Mouse (Mus musculus): ENCODE measurements at regions not wholly inside any gene's neighbourhood (a gene's known extent, or its start where the extent isn't known, plus 50 kb on each side); places are given as distances from the start of the nearest gene placed in this dataset.

- H3K4me1 ChIP-seq (ENCODE audit: control insufficient read depth, insufficient read depth, low read length): no peaks in the 10 kb centered on the region
- H3K27me3 ChIP-seq (ENCODE audit: control insufficient read depth, insufficient read depth, low read length): no peaks in the 10 kb centered on the region
- no peak overlapping the region for H3K9ac ChIP-seq (ENCODE audit: low read length)
- H3K27ac ChIP-seq (replicated peaks; ENCODE audit: low read depth, low read length): no peak overlapping the region
- H3K36me3 ChIP-seq (ENCODE audit: control insufficient read depth, insufficient read depth, low read length): no peaks in the 10 kb centered on the region
- H3K4me3 ChIP-seq (ENCODE audit: low read depth, low read length): no peak overlapping the region
- ATAC-seq (ENCODE audit: insufficient number of reproducible peaks, low FRiP score, low TSS enrichment, low read depth) (no peak), DNase-seq (ENCODE audit: low spot score) (no peak)
- 84% methylated on average over 3 of the region's 3 CpGs for WGBS
- no peaks in the 10 kb centered on the region for H3K9me3 ChIP-seq (ENCODE audit: control insufficient read depth, low read length)
- H3K4me2 ChIP-seq (ENCODE audit: low read depth, severe bottlenecking): no peak overlapping the region
These were observed 159.5 kb downstream of the Spata18 start for GRCm38 (mm10) chr5:73810660-73811059.

- no peaks in the 10 kb centered on the region for H3K4me1 ChIP-seq (ENCODE audit: control insufficient read depth, insufficient read depth, low read length)
- H3K9me3 ChIP-seq (ENCODE audit: control insufficient read depth, low read length): no peaks in the 10 kb centered on the region
- DNase-seq (ENCODE audit: low spot score): no peak
- H3K27me3 ChIP-seq (ENCODE audit: control insufficient read depth, insufficient read depth, low read length): no peaks in the 10 kb centered on the region
- no peaks in the 10 kb centered on the region for H3K36me3 ChIP-seq (ENCODE audit: control insufficient read depth, insufficient read depth, low read length)
- ATAC-seq (ENCODE audit: insufficient number of reproducible peaks, low FRiP score, low TSS enrichment, low read depth): no peak
- H3K9ac ChIP-seq (ENCODE audit: low read length): no peak overlapping the region
- WGBS: 80% methylated on average over 3 of the region's 3 CpGs
- H3K4me2 ChIP-seq (ENCODE audit: low read depth, severe bottlenecking): no peak overlapping the region
- H3K4me3 ChIP-seq (ENCODE audit: low read depth, low read length): no peak overlapping the region
- H3K27ac ChIP-seq (replicated peaks; ENCODE audit: low read depth, low read length): no peak overlapping the region
These were observed 159.9 kb downstream of the Spata18 start for GRCm38 (mm10) chr5:73811094-73811521.

GRCm38 (mm10) chr5:73815752-73816151 lies 164.6 kb downstream of the Spata18 start:
- WGBS: 92% methylated on average over 5 of the region's 5 CpGs
- Histone ChIP-seq H3K36me3 (ENCODE audit: control insufficient read depth, insufficient read depth, low read length) (no peaks in the 10 kb centered on the region), H3K27me3 (ENCODE audit: control insufficient read depth, insufficient read depth, low read length) (no peaks in the 10 kb centered on the region), H3K9ac (ENCODE audit: low read length) (no peak overlapping the region), H3K4me3 (ENCODE audit: low read depth, low read length) (no peak overlapping the region), H3K9me3 (ENCODE audit: control insufficient read depth, low read length) (no peaks in the 10 kb centered on the region), H3K4me2 (ENCODE audit: low read depth, severe bottlenecking) (no peak overlapping the region), H3K4me1 (ENCODE audit: control insufficient read depth, insufficient read depth, low read length) (no peaks in the 10 kb centered on the region), H3K27ac (replicated peaks; ENCODE audit: low read depth, low read length) (no peak overlapping the region)
- DNase-seq (ENCODE audit: low spot score) (no peak), ATAC-seq (ENCODE audit: insufficient number of reproducible peaks, low FRiP score, low TSS enrichment, low read depth) (no peak)

GRCm38 (mm10) chr5:73817180-73817579 lies 166.0 kb downstream of the Spata18 start:
- Histone ChIP-seq H3K4me3 (ENCODE audit: low read depth, low read length) (no peak overlapping the region), H3K9ac (ENCODE audit: low read length) (no peak overlapping the region), H3K27ac (replicated peaks; ENCODE audit: low read depth, low read length) (no peak overlapping the region), H3K4me2 (ENCODE audit: low read depth, severe bottlenecking) (no peak overlapping the region), H3K4me1 (ENCODE audit: control insufficient read depth, insufficient read depth, low read length) (no peaks in the 10 kb centered on the region), H3K36me3 (ENCODE audit: control insufficient read depth, insufficient read depth, low read length) (no peaks in the 10 kb centered on the region), H3K9me3 (ENCODE audit: control insufficient read depth, low read length) (no peaks in the 10 kb centered on the region), H3K27me3 (ENCODE audit: control insufficient read depth, insufficient read depth, low read length) (no peaks in the 10 kb centered on the region)
- ATAC-seq (ENCODE audit: insufficient number of reproducible peaks, low FRiP score, low TSS enrichment, low read depth) (no peak), DNase-seq (ENCODE audit: low spot score) (no peak)
- 97% methylated on average over 1 of the region's 1 CpGs for WGBS

- no peaks in the 10 kb centered on the region for H3K9me3 ChIP-seq (ENCODE audit: control insufficient read depth, low read length)
- 76% methylated on average over 19 of the region's 19 CpGs for WGBS
- no peaks in the 10 kb centered on the region for H3K27me3 ChIP-seq (ENCODE audit: control insufficient read depth, insufficient read depth, low read length)
- no peak overlapping the region for H3K9ac ChIP-seq (ENCODE audit: low read length)
- H3K4me1 ChIP-seq (ENCODE audit: control insufficient read depth, insufficient read depth, low read length): no peaks in the 10 kb centered on the region
- H3K4me2 ChIP-seq (ENCODE audit: low read depth, severe bottlenecking): no peak overlapping the region
- no peak overlapping the region for H3K4me3 ChIP-seq (ENCODE audit: low read depth, low read length)
- no peak for ATAC-seq (ENCODE audit: insufficient number of reproducible peaks, low FRiP score, low TSS enrichment, low read depth)
- H3K27ac ChIP-seq (replicated peaks; ENCODE audit: low read depth, low read length): no peak overlapping the region
- no peaks in the 10 kb centered on the region for H3K36me3 ChIP-seq (ENCODE audit: control insufficient read depth, insufficient read depth, low read length)
- DNase-seq (ENCODE audit: low spot score): no peak
These were observed 170.9 kb downstream of the Spata18 start for GRCm38 (mm10) chr5:73821956-73822545.

GRCm38 (mm10) chr5:73823421-73823820 lies 172.2 kb downstream of the Spata18 start:
- no peaks in the 10 kb centered on the region for H3K9me3 ChIP-seq (ENCODE audit: control insufficient read depth, low read length)
- WGBS: 94% methylated on average over 5 of the region's 5 CpGs
- no peaks in the 10 kb centered on the region for H3K4me1 ChIP-seq (ENCODE audit: control insufficient read depth, insufficient read depth, low read length)
- H3K4me3 ChIP-seq (ENCODE audit: low read depth, low read length): no peak overlapping the region
- ATAC-seq (ENCODE audit: insufficient number of reproducible peaks, low FRiP score, low TSS enrichment, low read depth) (no peak), DNase-seq (ENCODE audit: low spot score) (no peak)
- no peak overlapping the region for H3K9ac ChIP-seq (ENCODE audit: low read length)
- no peak overlapping the region for H3K27ac ChIP-seq (replicated peaks; ENCODE audit: low read depth, low read length)
- no peaks in the 10 kb centered on the region for H3K36me3 ChIP-seq (ENCODE audit: control insufficient read depth, insufficient read depth, low read length)
- H3K27me3 ChIP-seq (ENCODE audit: control insufficient read depth, insufficient read depth, low read length): no peaks in the 10 kb centered on the region
- no peak overlapping the region for H3K4me2 ChIP-seq (ENCODE audit: low read depth, severe bottlenecking)

- Histone ChIP-seq H3K4me1 (ENCODE audit: control insufficient read depth, insufficient read depth, low read length) (no peaks in the 10 kb centered on the region), H3K4me3 (ENCODE audit: low read depth, low read length) (no peak overlapping the region), H3K9ac (ENCODE audit: low read length) (no peak overlapping the region), H3K27ac (replicated peaks; ENCODE audit: low read depth, low read length) (no peak overlapping the region), H3K36me3 (ENCODE audit: control insufficient read depth, insufficient read depth, low read length) (no peaks in the 10 kb centered on the region), H3K4me2 (ENCODE audit: low read depth, severe bottlenecking) (no peak overlapping the region), H3K9me3 (ENCODE audit: control insufficient read depth, low read length) (no peaks in the 10 kb centered on the region), H3K27me3 (ENCODE audit: control insufficient read depth, insufficient read depth, low read length) (no peaks in the 10 kb centered on the region)
- WGBS: 90% methylated on average over 4 of the region's 4 CpGs
- ATAC-seq (ENCODE audit: insufficient number of reproducible peaks, low FRiP score, low TSS enrichment, low read depth) (no peak), DNase-seq (ENCODE audit: low spot score) (no peak)
These were observed 175.8 kb downstream of the Spata18 start for GRCm38 (mm10) chr5:73826941-73827340.

GRCm38 (mm10) chr5:73833721-73834120 lies 182.5 kb downstream of the Spata18 start:
- H3K27me3 ChIP-seq (ENCODE audit: control insufficient read depth, insufficient read depth, low read length): no peaks in the 10 kb centered on the region
- no peak for ATAC-seq (ENCODE audit: insufficient number of reproducible peaks, low FRiP score, low TSS enrichment, low read depth)
- WGBS: 79% methylated on average over 1 of the region's 1 CpGs
- no peak overlapping the region for H3K4me3 ChIP-seq (ENCODE audit: low read depth, low read length)
- H3K27ac ChIP-seq (replicated peaks; ENCODE audit: low read depth, low read length): no peak overlapping the region
- H3K4me1 ChIP-seq (ENCODE audit: control insufficient read depth, insufficient read depth, low read length): no peaks in the 10 kb centered on the region
- H3K36me3 ChIP-seq (ENCODE audit: control insufficient read depth, insufficient read depth, low read length): no peaks in the 10 kb centered on the region
- DNase-seq (ENCODE audit: low spot score): no peak
- no peak overlapping the region for H3K9ac ChIP-seq (ENCODE audit: low read length)
- no peak overlapping the region for H3K4me2 ChIP-seq (ENCODE audit: low read depth, severe bottlenecking)
- H3K9me3 ChIP-seq (ENCODE audit: control insufficient read depth, low read length): no peaks in the 10 kb centered on the region

- no peaks in the 10 kb centered on the region for H3K36me3 ChIP-seq (ENCODE audit: control insufficient read depth, insufficient read depth, low read length)
- 86% methylated on average over 3 of the region's 3 CpGs for WGBS
- ATAC-seq (ENCODE audit: insufficient number of reproducible peaks, low FRiP score, low TSS enrichment, low read depth) (no peak), DNase-seq (ENCODE audit: low spot score) (peak; percentile 19)
- H3K4me3 ChIP-seq (ENCODE audit: low read depth, low read length): no peak overlapping the region
- H3K4me1 ChIP-seq (ENCODE audit: control insufficient read depth, insufficient read depth, low read length): no peaks in the 10 kb centered on the region
- H3K27me3 ChIP-seq (ENCODE audit: control insufficient read depth, insufficient read depth, low read length): no peaks in the 10 kb centered on the region
- H3K27ac ChIP-seq (replicated peaks; ENCODE audit: low read depth, low read length): no peak overlapping the region
- H3K9ac ChIP-seq (ENCODE audit: low read length): no peak overlapping the region
- no peak overlapping the region for H3K4me2 ChIP-seq (ENCODE audit: low read depth, severe bottlenecking)
- H3K9me3 ChIP-seq (ENCODE audit: control insufficient read depth, low read length): no peaks in the 10 kb centered on the region
These were observed 192.6 kb downstream of the Spata18 start for GRCm38 (mm10) chr5:73843776-73844175.
